Mouse (Mus musculus) cerebellum, adult 11-12 months (tissue): ENCODE measurements around the gene Ilf3.

Source experiments
- DNase-seq: peaks from one replicate; pipeline ENCODE4 v3.0.0; 2022

Ilf3 gene

DNA sequence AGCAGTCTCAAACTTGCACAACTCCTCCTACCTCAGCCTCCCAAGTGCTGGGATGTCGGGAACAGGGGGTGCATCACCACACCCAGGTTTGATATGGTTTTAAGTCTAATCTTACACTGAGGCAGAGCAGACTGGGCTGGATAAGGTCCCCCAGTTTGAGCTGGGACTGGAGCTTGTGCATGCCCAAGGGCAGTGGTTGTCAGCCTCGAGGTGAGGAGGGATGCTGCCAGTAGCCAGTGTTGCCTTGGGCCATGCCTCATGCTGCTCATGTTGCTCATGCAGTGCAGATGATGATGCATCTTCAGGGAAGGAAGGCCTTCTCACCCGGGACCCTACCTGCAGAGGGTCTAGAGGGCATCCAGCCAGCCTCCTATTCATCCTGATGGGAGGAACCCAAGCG, 37.9 kb downstream of the Ilf3 start:
- no peak for DNase-seq

DNA sequence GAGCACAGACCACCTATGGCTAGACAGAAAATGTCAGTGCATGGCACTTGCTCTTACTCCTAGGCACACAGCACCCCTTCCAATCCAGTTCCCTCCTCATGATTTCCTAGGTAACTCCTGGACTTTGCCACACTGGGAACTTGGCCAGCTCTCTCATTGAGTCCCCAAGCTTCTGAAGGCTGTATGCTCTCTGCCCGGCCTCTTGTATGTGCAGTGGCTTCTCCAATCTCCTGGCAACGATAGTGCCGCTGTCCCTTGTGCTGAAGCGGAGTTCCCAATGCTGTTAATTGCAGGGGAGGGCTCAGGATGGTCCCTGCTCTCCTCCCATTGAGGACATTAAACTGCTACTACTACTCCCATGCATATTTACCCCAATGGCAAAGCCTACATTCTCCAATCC, 40.3 kb downstream of the Ilf3 start:
- DNase-seq, result no peak

DNA sequence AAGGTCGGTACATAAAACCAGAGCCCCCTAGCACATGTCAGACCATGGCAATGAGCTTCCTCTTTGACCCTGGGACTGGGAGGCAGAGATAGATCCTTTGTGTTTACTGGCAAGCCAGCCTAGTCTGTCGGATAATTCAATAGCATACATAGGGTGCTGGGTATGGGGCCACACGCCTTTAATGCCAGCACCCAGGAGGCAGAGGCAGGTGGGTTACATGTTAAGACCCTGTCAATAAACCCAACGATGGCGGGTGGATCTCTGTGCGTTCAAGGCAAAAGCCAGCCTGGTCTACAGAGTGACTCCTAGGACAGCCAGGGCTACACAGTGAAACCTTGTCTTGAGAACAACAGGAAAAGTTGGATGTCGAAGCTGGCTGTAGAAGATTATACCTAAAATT, 41.0 kb downstream of the Ilf3 start:
- DNase-seq, result no peak

DNA sequence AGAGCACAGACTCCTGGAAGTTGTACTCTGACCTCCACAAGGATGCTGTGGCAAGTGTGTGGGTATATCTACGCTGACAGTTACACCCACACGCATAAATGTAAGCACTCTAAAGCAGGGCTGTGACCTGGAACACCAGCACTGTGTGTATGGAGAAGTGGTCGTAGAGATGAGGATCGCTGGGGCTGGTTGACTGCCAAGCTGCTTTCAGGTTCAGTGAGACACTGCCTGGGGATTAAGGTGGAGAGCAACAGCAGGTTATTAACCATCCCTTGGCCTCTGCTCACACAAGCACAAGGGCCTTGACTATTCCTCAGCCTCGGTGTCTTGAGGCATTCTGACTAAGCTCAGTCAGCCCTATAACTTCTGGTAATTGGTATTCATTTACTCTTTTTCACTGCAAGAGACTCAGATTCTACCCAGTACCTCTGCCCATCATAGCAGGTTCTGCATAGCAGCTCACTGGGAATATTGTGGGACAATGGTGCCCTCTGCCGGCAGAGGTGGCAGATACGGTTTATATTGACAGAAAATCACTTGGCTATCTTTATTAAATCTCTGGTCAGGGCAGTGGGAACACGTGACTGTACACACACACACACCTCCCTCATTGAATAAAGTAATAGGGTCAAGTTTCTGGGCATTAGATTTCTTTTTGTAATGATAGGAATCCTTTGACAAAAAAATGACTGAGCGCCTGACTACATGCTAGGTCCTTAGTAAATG, 42.1 kb downstream of the Ilf3 start:
- DNase-seq, result peak; percentile 77

DNA sequence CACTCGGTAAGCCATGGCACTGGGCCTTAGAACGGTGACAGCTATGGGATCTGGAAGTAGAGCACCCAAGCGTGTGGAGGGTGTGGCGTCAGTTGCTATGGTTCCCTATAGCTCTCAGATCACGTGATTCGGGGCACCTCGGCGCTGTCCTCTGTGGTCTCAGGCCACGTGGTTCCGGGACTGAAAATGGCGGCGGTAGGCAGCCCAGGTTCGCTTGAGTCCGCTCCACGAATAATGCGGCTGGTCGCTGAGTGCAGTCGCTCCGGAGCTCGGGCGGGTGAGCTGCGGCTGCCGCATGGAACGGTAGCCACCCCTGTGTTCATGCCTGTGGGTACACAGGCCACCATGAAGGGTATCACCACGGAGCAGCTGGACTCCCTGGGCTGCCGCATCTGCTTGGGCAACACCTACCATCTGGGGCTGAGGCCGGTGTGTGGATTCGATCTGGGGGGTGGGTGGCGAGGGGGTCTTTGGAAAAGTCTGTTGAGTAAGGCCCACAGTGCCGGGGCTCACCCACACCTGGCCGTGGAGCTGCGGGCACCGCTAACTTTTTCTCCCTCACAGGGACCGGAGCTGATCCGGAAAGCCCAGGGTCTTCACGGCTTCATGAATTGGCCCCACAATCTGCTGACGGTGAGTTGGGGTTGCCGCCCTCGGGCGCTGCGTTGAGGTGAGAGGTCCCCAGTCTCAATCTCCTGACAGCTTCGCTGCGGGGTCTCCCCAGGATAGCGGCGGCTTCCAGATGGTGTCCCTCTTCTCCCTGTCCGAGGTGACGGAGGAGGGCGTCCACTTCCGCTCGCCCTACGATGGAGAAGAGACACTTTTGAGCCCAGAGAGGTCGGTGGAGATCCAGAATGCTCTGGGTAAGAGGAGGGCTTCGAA, 44.2 kb downstream of the Ilf3 start, which contains the start of gene Qtrt1:
Qtrt1 (plus strand) TSS at position 169 of the 882 bp plus-strand sequence.
- peak; percentile 87 for DNase-seq

DNA sequence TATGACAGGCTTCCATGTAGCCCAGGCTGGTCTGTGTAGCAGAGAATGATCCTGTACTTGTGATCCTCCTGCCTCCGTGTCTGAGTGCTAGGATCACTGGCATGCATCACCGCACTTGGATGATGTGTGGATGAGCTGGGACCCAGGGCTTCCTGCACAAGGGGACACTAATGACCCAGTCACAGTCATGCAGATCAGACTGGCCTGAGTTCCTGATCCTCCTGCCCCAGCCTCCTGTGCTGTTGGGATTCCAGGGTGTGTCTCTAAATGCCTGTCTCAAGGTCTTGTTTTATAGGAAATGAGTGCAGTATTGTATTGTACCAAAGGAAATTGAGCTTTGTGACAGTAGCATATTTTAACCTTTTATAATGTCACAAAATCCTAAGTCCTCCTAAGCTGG, 50.2 kb downstream of the Ilf3 start:
- DNase-seq, result no peak

DNA sequence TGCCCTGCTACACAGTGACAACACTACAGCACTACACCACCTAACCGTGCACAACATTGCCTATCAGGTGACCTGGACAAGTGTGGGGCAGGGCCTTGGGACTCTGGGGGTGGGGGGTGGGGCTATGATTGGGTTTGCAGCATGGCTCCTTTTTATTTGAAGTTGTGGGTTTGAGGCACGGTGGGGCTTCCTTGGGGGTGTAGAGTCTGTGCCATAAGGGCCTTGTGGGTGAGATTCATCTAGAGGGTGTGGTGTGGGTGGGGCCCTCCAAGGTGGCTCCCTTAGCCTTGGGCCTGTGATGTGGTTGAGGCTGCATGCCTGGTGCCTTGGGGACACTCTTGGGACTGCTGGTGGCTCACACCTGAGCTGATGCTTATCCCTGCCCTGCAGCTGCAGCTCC, 52.0 kb downstream of the Ilf3 start:
- DNase-seq, result no peak

DNA sequence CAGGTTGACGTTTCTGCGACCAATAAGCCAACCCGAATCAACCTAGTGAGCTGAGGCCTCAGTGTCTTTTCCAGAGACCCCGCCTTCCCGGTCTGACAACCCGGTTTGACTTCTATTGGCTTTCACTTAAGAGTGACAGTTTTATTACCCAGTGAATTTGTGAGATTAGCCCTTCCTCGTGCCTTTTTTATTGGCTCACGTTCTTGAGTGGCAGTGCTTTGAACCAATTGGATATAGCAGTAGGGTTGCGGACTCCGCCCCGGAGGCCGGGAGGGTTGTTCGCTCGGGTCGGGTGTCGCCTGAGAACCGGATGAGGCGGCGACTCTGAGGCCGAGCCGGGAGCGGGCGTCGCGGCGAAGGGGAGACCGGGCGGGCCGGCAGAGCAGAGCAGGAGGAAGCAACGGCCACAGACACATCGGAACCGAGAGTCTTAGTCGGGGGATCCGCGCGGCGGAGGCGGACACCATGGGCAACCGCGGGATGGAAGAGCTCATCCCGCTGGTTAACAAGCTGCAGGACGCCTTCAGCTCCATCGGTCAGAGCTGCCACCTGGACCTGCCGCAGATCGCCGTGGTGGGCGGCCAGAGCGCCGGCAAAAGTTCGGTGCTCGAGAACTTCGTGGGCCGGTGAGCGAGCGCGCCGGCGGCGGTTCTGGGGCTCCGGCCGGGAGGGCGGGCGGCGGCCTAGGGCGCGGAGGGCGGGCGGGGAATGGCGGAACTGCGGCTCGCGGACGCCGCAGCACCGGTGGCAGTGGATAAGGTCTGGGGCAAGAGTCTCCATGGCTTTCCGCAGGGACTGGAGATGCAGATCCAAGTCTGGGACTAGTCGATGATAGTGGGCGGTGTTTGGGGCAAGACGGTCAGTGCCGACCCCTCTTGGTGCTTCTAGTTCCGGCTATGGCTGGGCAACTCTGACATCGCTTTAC, 57.2 kb downstream of the Ilf3 start, which contains the start of gene Dnm2:
Dnm2 (plus strand) TSS at position 278 of the 925 bp plus-strand sequence.
- DNase-seq, result peak; percentile 99

DNA sequence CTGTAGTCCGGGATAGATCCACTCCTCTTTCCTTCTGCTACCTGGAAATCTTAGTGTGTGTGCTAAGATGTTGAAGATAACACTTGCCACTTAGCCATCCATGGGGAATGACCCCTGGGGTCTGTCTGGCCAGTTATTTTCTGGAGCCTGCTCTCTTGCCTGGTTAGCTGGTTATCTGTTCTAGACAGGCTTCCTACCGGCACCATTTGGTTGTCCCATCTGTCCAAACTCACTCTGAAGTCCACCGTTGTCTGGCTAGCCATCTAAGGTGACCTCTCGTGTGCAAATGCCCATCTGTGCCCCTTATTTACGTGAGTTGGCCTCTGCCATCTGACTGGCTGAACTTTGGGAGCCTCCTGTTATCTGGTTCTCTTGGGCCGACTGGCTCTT, 57.9 kb downstream of the Ilf3 start:
- DNase-seq, result peak; percentile 74

DNA sequence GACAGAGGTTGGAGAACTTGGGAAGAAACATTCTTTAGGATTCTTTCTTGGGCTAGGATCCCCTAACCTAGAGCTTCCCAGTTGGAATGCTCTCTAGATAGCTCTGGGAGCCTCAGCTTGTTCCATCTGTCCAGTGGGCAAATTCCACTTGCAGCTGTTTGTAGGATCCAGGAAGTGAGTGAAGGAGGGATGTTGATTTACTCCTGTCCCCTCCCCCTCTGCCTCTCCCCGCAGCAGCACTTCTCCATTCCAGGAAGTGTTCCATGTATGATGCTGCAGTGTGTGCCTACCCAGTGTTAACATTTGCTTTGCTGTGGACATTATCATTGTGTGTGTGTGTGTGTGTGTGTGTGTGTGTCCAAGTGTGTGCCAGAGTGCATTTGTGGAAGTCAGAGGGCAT, 58.3 kb downstream of the Ilf3 start:
- DNase-seq, result no peak

DNA sequence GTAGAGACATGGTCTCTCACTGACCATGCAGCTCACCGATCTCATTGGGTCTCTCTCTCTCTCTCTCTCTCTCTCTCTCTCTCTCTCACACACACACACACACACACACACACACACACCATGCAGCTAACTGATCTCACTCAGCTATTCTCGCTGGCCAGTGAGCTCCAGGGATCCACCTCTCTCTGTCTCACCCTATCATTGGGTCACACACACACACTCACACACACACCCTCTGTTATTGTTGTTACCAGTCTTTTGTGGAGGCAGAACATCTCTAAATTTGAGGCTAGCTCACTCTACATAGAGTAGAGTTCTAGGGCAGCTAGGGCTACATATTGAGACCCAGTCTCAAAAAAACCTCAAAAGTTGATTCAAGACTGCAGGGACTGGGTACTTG, 58.9 kb downstream of the Ilf3 start:
- DNase-seq, result no peak

DNA sequence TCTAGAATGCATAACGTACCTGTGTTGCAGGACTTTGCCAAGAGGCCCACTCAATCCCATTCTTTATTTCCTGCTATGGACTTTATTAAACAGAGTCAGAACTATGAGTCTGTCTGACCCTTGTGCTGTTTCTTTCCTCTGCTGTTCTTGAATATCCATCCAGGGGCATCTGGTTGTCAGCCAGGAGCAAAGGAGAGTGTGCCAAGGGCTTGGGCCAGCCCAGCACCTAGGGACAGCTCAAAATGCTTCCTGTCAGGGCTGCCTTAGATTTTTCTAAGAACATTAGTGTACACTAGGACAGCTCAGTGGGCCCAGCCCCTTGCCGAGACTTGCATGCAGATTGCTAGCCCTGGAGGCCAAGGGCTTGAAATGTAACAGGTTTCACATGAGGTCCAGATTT, 60.1 kb downstream of the Ilf3 start:
- peak; percentile 66 for DNase-seq

DNA sequence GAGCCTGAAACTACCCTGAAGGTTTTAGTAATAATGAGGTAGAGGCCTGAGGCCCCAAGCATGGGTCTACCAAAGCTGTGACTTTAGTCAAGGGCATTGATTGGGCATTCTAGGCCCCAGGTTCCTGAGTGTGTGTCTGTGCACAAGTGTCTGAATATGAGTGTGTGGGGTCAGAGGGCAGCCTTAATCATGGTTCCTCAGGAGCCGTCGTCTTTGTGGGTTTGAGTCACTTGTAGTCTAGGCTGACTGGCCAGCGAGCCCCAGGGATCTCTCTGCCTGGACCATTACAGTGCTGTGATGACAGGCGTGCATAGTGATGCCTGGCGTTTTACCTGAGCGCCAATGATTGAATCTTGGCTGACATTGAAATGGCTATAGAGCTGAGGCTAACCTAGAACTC, 60.5 kb downstream of the Ilf3 start:
- no peak for DNase-seq

DNA sequence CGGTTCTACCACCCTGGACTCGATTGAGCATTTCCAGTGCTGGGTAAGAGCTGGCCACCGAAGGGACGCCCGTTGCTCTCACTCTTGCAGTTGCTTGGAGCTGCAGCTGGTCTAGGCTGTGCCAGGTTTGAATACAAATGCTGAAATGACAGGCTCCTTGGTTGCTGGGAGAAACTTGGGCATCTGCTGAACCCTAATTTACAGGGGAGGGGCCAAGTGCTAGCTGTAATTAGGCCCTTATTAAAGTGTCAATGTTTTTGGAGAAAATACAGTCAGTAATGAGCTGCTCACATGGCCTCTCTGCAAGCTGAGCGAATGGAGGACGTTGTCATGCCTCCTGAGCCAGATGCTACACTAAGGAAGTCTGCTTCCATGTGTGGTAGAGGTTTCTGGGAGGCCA, 63.1 kb downstream of the Ilf3 start:
- DNase-seq, result no peak

DNA sequence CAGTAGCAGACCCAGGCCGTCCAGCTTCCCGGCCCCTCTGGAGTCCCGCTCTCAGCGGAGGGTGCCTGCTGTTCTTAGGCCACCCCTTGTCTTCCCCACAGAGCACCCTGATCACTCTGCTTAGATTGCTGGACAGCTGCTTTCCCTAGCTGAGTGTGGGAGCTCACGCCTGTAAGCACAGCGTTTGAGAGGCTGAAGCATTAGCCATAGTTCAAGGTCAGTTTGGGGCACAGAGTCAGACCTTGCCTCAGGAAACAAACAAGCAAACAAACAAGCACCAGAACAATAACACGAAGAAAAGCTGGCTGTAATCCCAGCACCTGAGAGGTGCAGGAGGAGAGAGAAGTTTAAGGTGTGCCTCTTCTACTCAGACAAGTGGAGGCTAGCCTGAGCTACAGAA, 64.4 kb downstream of the Ilf3 start:
- no peak for DNase-seq

DNA sequence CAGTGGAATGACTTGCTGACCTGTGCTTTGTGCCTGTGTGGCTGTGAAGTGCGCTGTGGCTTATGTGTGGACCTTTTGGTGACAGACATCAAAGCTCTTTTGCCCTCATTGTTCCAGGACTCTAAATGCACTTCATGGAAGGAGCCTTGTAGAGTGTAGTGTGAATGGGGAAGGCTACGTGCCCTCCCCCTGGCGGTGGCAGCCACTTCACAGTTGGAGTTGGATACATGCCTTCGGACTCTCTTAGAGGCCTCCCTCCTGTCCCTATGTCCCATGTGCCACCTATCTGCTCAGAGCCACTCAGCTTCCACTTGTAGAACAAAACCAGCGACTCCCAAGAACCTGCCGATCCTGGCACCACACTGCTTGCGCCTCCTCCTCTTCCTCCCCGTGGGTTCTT, 66.1 kb downstream of the Ilf3 start:
- peak; percentile 73 for DNase-seq

DNA sequence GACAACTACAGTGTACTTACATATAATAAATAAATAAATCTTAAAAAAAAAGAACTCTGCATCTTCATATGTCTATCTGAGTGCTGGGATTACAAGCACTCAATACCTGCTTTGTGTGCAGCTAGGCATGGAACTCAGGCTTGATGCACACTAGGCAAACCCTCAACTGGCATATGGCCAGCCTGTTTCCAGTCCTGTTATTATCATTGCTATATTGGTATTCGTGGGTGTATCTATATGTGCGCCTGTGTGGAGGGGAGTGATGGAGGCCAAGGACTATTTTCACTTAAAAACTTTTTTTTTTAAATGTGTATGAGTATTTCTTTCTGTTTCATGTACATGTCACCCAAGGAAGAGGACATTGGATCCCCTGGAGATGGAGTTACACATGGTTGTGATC, 66.7 kb downstream of the Ilf3 start:
- DNase-seq, result no peak

DNA sequence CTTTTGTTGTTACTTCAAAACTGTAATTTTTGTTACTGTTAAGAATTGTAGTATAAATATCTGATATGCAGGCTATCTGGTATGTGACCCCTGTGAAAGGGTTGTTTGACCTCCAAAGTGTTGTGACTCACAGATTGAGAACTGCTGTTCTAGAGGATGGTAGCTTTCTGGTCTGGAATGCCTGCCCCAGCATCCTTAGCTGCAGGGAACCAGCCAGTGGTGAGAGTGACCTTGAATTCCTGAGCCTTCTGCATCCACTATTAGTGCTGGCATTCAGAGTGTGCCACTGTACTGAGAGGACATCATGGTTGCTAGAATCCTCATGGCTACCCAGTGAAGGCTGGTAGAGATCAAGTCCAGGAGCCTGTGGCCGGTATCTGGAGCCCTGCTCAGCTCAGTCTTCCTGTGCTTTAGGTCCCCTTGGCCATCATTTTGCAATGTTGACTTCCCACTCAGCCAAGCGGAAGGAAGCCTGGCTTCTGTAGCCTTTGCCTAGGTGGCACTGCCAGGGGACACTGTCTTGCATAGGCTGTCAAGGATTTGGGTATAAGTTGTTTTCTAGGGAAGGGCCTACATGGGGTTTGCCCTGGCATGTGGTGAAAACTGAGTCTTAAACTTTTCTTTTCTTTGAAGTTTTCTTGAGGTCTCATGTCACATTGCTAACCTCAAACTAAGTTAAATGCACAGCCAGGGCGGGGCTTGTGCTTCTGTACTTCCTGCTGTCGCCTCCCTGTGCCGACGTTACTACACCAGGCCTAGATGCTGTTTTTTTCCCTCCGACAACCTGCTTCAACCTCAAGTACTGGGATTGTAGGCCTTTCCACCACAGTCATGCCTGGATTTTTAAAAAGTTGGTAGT, 68.3 kb downstream of the Ilf3 start:
- no peak for DNase-seq

DNA sequence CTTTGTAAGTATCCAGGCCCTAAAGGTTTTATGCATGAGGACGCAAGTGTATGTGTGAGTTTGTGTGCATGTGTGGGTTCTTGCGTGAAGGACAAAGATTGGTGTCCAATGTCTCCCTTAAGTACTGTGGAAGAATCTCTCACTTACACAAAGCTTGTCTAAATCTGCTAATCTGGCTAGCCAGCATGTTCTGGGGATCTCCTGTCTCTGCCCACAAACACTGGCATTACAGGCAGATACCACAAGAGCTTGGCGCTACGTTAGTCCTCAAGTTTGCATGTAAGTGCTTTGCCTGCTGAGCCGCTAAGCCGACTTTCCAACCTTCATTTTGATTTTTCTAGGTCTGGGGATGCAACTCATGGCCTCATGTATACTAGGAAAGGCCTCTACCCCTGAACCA, 69.9 kb downstream of the Ilf3 start:
- DNase-seq, result no peak

DNA sequence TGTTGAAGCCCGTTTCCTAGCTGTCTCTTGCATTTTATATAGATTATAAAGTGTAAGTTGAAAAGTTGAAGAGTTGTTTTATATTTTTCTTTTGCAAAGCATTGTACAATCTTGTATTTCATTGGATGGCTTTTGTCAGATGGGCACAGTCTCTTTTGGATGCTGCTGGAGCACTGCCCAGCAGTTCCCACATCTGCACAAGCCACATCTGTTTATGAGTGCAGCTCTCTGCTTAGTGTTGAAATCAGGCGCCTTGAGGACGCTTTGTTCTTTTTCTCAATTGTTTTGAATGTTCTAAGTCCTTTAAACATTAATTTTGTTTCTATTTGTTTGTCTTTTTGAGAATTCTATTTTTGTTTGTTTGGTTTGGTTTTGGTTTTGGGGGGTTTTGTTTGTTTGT, 70.5 kb downstream of the Ilf3 start:
- DNase-seq, result no peak

DNA sequence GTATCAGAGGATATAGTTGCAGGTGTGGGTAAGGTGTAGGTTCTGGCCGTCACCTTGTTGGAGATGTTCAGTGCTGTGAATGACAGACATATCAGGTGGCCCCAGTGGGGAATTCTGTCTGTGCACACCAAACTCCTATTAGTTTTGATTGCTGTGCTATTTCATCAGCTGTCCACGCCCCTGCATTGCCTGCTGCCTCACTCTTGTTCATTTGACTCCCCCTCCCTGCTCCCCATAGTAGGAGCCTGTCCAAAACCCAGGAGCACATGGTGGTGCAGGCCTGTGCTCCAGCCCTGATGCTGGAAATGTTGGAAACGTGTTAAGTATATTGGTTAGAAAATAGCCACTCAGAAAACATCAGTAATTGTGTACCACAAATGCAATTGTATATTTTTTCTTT, 71.8 kb downstream of the Ilf3 start:
- no peak for DNase-seq

DNA sequence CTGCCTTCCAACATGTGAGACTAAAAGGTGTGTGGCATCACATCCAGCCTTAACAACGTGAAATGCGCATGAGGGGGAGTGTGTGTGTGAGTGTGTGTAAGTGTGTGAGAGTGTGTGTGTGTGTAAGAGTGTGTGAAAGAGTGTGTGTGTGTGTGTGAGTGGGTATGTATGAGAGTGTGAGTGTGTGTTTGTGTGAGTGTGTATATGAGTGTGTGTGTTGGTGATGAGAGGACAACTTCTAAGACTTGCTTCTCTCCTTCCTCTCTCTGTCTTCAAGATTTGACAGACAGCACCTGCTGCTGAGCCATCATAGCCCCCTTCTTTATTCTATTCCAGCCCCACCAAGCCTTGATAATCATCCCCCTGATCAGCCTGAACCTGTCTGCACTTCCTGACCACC, 72.2 kb downstream of the Ilf3 start:
- no peak for DNase-seq
